Mouse (Mus musculus): ENCODE measurements around the gene Slc22a4.

DNA sequence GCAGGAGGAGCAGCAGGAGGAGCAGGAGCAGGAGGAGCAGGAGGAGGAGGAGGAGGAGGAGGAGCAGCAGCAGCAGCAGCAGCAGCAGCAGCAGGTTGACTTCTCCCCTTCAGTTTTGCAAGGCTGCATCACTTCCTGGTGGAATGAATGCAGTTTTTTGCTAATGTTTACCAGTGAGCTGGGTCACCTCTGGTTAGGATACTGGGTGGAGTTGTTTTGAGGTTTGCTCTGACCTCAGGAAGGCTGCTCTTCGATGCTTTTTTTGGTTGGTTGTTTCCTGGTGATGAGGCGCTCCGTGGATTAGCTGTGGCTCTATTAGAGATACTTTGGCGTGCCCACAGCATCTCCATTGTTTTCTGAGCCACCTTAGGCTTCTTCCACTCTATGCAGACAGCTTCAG, 10.3 kb downstream of the Slc22a4 start:
- no peak for TF ChIP-seq CTCF (IDR thresholded peaks at IDR 0.05; ENCODE audit: control insufficient read depth, insufficient read depth, insufficient read length)
- TF ChIP-seq USF1 (IDR thresholded peaks at IDR 0.05; ENCODE audit: low read depth) = no peak
- TF ChIP-seq MYOG (IDR thresholded peaks at IDR 0.05; ENCODE audit: control insufficient read depth, extremely low read depth, insufficient read length) = no peak

All from C2C12 (cell line).